Mouse (Mus musculus) G1E (cell line): ENCODE measurements at regions not wholly inside any gene's neighbourhood (a gene's known extent, or its start where the extent isn't known, plus 50 kb on each side); places are given as distances from the start of the nearest gene placed in this dataset.
"Not testable (repeated sequence)": the region's sequence is repeated elsewhere in the genome, so short reads cannot be mapped to it uniquely, and the experiment has no call there.

Experiments
- CTCF ChIP-seq: IDR thresholded peaks from 2 replicates; pipeline ENCODE4 v1.5.1; 2012; ENCODE audit warnings: low read depth, low read length, inconsistent platforms, mixed read lengths
- GATA1 ChIP-seq: IDR thresholded peaks from 2 replicates; pipeline ENCODE4 v1.6.1; 2012; ENCODE audit warnings: borderline replicate concordance, low read length, inconsistent platforms, mixed read lengths
- TAL1 ChIP-seq: conservative IDR thresholded peaks from 2 replicates; pipeline ENCODE4 v1.6.1; 2012; ENCODE audit warnings: low read depth, low read length, inconsistent platforms, mixed read lengths

DNA sequence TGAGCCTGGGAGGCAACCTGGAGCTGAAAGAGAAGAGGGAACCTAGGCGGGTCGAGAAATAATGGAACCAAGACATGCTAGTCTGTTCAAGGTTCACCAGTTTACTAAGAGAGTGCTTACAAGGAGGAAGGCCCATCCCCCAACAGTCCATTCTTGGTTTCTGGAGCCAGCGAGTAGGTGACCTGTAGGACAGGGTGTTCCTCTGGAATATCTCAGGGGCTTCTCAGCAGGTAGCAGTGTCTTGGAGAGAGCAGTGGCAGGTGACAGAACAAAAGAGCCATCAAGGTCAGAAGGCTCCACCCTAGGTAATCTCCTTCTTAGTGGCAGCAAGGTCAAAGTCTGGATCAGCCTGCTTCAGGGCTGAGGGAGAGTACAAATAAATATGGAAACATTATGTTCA lies 268.4 kb downstream of the Ppp1r3a start:
- not testable (repeated sequence) for TF ChIP-seq CTCF, TAL1, GATA1
